Mouse (Mus musculus) kidney, postnatal 0 days (tissue): ENCODE data around the gene Fbxl18. TPM values are rescaled to one million over a fixed set of nuclear protein-coding genes. Genes with fewer than 3 reads are reported as not detected.

Experiments
- ATAC-seq: fragments of 200-750 bp; cut with Nextera tagmentation; replicated peaks from 2 replicates; pipeline ENCODE4 v1.8.0; 2017; ENCODE audit warnings: low read depth, moderate number of reproducible peaks, moderate TSS enrichment, moderate library complexity; ENCODE audit not compliant: low FRiP score
- DNase-seq: peaks from one replicate; pipeline ENCODE4 v3.0.0-alpha.2; 2016; ENCODE audit warnings: low spot score
- H3K27ac ChIP-seq: fragments of 300-500 bp; sonication (generic); 2 replicates; pipeline ENCODE4 v1.5.1; 2014; ENCODE audit warnings: mild to moderate bottlenecking
- H3K27me3 ChIP-seq: fragments of 300-500 bp; sonication (generic); 2 replicates; pipeline ENCODE4 v1.6.1; 2014; ENCODE audit warnings: low read length, mixed read lengths; ENCODE audit not compliant: insufficient read depth
- H3K36me3 ChIP-seq: fragments of 300-500 bp; sonication (generic); 2 replicates; pipeline ENCODE4 v1.6.1; 2014; ENCODE audit warnings: low read length, mixed read lengths; ENCODE audit not compliant: insufficient read depth
- H3K4me1 ChIP-seq: fragments of 300-500 bp; sonication (generic); replicated peaks from 2 replicates; pipeline ENCODE4 v1.6.1; 2014; ENCODE audit warnings: antibody characterized with exemption, low read length, mixed read lengths; ENCODE audit not compliant: insufficient read depth
- H3K4me2 ChIP-seq: fragments of 300-500 bp; sonication (generic); 2 replicates; pipeline ENCODE4 v1.6.1; 2014; ENCODE audit warnings: mild to moderate bottlenecking, low read length, moderate library complexity, mixed read lengths
- H3K4me3 ChIP-seq: fragments of 300-500 bp; sonication (generic); replicated peaks from 2 replicates; pipeline ENCODE4 v1.5.1; 2014; ENCODE audit warnings: low read depth, low read length
- H3K9ac ChIP-seq: fragments of 300-500 bp; sonication (generic); 2 replicates; pipeline ENCODE4 v1.6.1; 2014; ENCODE audit warnings: low read depth, low read length
- H3K9me3 ChIP-seq: fragments of 300-500 bp; sonication (generic); replicated peaks from 2 replicates; pipeline ENCODE4 v1.6.1; 2016; ENCODE audit warnings: low read length, inconsistent platforms, mixed read lengths
- CTCF ChIP-seq: IDR thresholded peaks from 2 replicates; pipeline ENCODE4 v1.5.1; 2016; ENCODE audit warnings: antibody characterized with exemption, low read depth, mild to moderate bottlenecking, moderate library complexity
- WGBS: fragments of 180-500 bp; shearing (Covaris S2); extraction: QIAGEN DNeasy Blood & Tissue Kit; methylation state at CpG from one replicate; pipeline ENCODE4 v1.1.7; 2014; 5-methylcytosine and 5-hydroxymethylcytosine counted together
- polyA plus RNA-seq: library from polyadenylated mRNA; unstranded; fragments of >200 nt; fragmentation: Nextera tagmentation; extraction: Ambion mirVana; gene quantifications from 2 replicates; pipeline ENCODE4 v1.2.1, GENCODE M21; 2015

The Fbxl18 gene
- polyA plus RNA-seq, 1 experiment from 2014 or later = 9.6 TPM

- H3K4me1 ChIP-seq = peaks cover 35% of the 10 kb centered on the region
- H3K9me3 ChIP-seq = no peaks in the 10 kb centered on the region
- no peak overlapping the region for H3K9ac ChIP-seq
- ATAC-seq = 0 out of 2 replicates have a peak, but pooled peaks have one; percentile 4
- no peaks in the 10 kb centered on the region for H3K27me3 ChIP-seq
- H3K4me2 ChIP-seq = peak overlapping the region; percentile 39
- H3K4me3 ChIP-seq = no peak overlapping the region
- H3K36me3 ChIP-seq = peaks cover 5% of the 10 kb centered on the region
- DNase-seq = peak; percentile 80
- no peak for TF ChIP-seq CTCF
- H3K27ac ChIP-seq = peak overlapping the region; percentile 99
- WGBS = 21% methylated on average over 8 of the region's 8 CpGs
Measured at GRCm38 (mm10) chr5:142909576-142910278, 14.5 kb upstream of the Fbxl18 start.

GRCm38 (mm10) chr5:142908941-142909575 is 13.8 kb upstream of the Fbxl18 start:
- ATAC-seq = no peak
- Histone ChIP-seq H3K9ac (no peak overlapping the region), H3K27me3 (no peaks in the 10 kb centered on the region), H3K9me3 (no peaks in the 10 kb centered on the region), H3K4me2 (peak overlapping the region; percentile 39), H3K4me3 (no peak overlapping the region), H3K4me1 (peaks cover 35% of the 10 kb centered on the region), H3K36me3 (peaks cover 12% of the 10 kb centered on the region), H3K27ac (peak overlapping the region; percentile 99)
- TF ChIP-seq CTCF = no peak
- DNase-seq = no peak
- 17% methylated on average over 5 of the region's 5 CpGs for WGBS

GRCm38 (mm10) chr5:142907803-142908559 is 12.8 kb upstream of the Fbxl18 start:
- ATAC-seq = no peak
- H3K36me3 ChIP-seq = peaks cover 21% of the 10 kb centered on the region
- no peak overlapping the region for H3K4me3 ChIP-seq
- no peak overlapping the region for H3K9ac ChIP-seq
- 46% methylated on average over 5 of the region's 5 CpGs for WGBS
- no peaks in the 10 kb centered on the region for H3K9me3 ChIP-seq
- H3K4me1 ChIP-seq = peaks cover 35% of the 10 kb centered on the region
- DNase-seq = no peak
- TF ChIP-seq CTCF = 0 out of 2 replicates have a peak, but pooled peaks have one; percentile 2
- no peaks in the 10 kb centered on the region for H3K27me3 ChIP-seq
- peak overlapping the region; percentile 70 for H3K4me2 ChIP-seq
- H3K27ac ChIP-seq = peak overlapping the region; percentile 99

GRCm38 (mm10) chr5:142907048-142907802 is 12.0 kb upstream of the Fbxl18 start:
- peak overlapping the region; percentile 99 for H3K27ac ChIP-seq
- TF ChIP-seq CTCF = no peak
- WGBS = 22% methylated on average over 14 of the region's 14 CpGs
- ATAC-seq (no peak), DNase-seq (no peak)
- no peaks in the 10 kb centered on the region for H3K27me3 ChIP-seq
- peak overlapping the region; percentile 41; the same call in 1 of the 2 replicates for H3K9ac ChIP-seq
- peak overlapping the region; percentile 70 for H3K4me2 ChIP-seq
- no peaks in the 10 kb centered on the region for H3K9me3 ChIP-seq
- peaks cover 28% of the 10 kb centered on the region for H3K36me3 ChIP-seq
- peak overlapping the region; percentile 84 for H3K4me3 ChIP-seq
- peaks cover 35% of the 10 kb centered on the region for H3K4me1 ChIP-seq

GRCm38 (mm10) chr5:142906532-142907047 is 11.4 kb upstream of the Fbxl18 start, which contains the start of gene Actb:
Gene Actb (minus strand): TSS chr5:142906754.
- peak; percentile 98 for DNase-seq
- H3K27ac ChIP-seq = peak within 1 kb of the TSS; percentile 99
- peak within 1 kb of the TSS; percentile 70 for H3K4me2 ChIP-seq
- no peak for TF ChIP-seq CTCF
- peak within 1 kb of the TSS; percentile 84 for H3K4me3 ChIP-seq
- WGBS = under 1% methylated on average over 41 of the region's 41 CpGs
- no peaks in the 10 kb centered on the region for H3K9me3 ChIP-seq
- peak within 1 kb of the TSS; percentile 98 for H3K9ac ChIP-seq
- peak; percentile 54 for ATAC-seq
- peaks cover 35% of the 10 kb centered on the region for H3K4me1 ChIP-seq
- no peaks in the 10 kb centered on the region for H3K27me3 ChIP-seq
- peaks cover 34% of the 10 kb centered on the region for H3K36me3 ChIP-seq
